Mouse (Mus musculus) intestine, embryonic 16.5 days (tissue): ENCODE measurements around the gene Rdh5. TPM values are rescaled to one million over a fixed set of nuclear protein-coding genes. Genes with fewer than 3 reads are reported as not detected.
A peak's percentile ranks its signal among the peaks of the same experiment; 100 is the strongest.

Source experiments
- ATAC-seq: fragments of 200-750 bp; cut with Nextera tagmentation; 2 replicates; pipeline ENCODE4 v1.8.0; 2017; ENCODE audit warnings: moderate TSS enrichment, moderate library complexity
- H3K27ac ChIP-seq: fragments of 300-500 bp; sonication (generic); 2 replicates; pipeline ENCODE4 v1.5.1; 2014; ENCODE audit warnings: mild to moderate bottlenecking, low read length
- H3K27me3 ChIP-seq: fragments of 300-500 bp; sonication (generic); replicated peaks from 2 replicates; pipeline ENCODE4 v1.6.1; 2014; ENCODE audit warnings: low read length, control low read depth, mixed read lengths; ENCODE audit not compliant: control insufficient read depth, insufficient read depth
- H3K36me3 ChIP-seq: fragments of 300-500 bp; sonication (generic); 2 replicates; pipeline ENCODE4 v1.6.1; 2014; ENCODE audit warnings: low read length, control low read depth; ENCODE audit not compliant: control insufficient read depth, insufficient read depth
- H3K4me1 ChIP-seq: fragments of 300-500 bp; sonication (generic); 2 replicates; pipeline ENCODE4 v1.6.1; 2014; ENCODE audit warnings: low read length, control low read depth, mixed read lengths; ENCODE audit not compliant: control insufficient read depth, insufficient read depth
- H3K4me2 ChIP-seq: fragments of 300-500 bp; sonication (generic); 2 replicates; pipeline ENCODE4 v1.6.1; 2014; ENCODE audit warnings: low read depth, low read length, control low read depth
- H3K4me3 ChIP-seq: fragments of 300-500 bp; sonication (generic); 2 replicates; pipeline ENCODE4 v1.5.1; 2014; ENCODE audit warnings: mild to moderate bottlenecking, low read length
- H3K9ac ChIP-seq: fragments of 300-500 bp; sonication (generic); 2 replicates; pipeline ENCODE4 v1.6.1; 2014; ENCODE audit warnings: low read depth, low read length
- H3K9me3 ChIP-seq: fragments of 300-500 bp; sonication (generic); 2 replicates; pipeline ENCODE4 v1.6.1; 2016; ENCODE audit warnings: low read length, control low read depth; ENCODE audit not compliant: control insufficient read depth
- WGBS: fragments of 180-500 bp; shearing (Covaris S2); extraction: QIAGEN DNeasy Blood & Tissue Kit; methylation state at CpG from one replicate; pipeline ENCODE4 v1.1.7; 2014; 5-methylcytosine and 5-hydroxymethylcytosine counted together
- polyA plus RNA-seq: library from polyadenylated mRNA; unstranded; fragments of >200 nt; fragmentation: Nextera tagmentation; extraction: Ambion mirVana; gene quantifications from 2 replicates; pipeline ENCODE4 v1.2.1, GENCODE M21; 2015

Gene Rdh5
- polyA plus RNA-seq, 1 experiment from 2014 or later, result 18.6 TPM

DNA sequence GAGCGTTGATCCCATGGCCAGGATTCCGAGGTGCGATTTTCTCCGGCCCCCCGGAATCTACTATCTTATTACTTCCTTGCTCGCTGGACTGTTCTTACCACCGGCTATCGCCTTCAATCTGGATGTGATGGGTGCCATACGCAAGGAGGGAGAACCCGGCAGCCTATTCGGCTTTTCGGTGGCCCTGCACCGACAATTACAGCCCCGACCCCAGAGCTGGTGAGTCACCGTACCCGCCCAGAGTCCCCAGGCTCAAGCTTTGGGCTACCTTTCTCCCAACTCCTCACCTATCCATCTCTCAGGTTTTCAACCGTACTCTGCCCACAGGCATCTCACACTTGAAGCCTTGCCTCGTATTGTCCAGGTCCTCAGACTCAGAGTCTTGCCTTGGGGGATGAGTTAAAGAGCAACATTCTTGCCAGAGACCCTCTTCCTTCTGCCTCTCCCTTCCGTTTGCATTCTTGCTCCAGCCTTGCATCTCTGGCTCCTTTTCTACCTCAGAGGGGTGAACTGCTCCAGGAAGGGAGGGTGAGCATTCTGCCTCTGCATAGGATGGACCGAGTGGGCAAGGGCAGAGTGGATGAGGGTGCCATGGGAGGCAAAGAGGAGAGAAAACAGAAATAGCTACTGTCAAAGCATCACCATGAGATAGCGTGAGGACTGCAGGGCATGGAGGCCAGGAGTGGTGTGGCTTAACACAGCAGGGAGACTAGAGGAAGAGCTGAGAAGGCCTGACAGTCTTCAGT, 11.5 kb upstream of the Rdh5 start:
- peak overlapping the region; percentile 56 for H3K4me2 ChIP-seq
- 4% methylated on average over 21 of the region's 21 CpGs for WGBS
- no peak overlapping the region for H3K27ac ChIP-seq
- H3K4me3 ChIP-seq, result peak overlapping the region; percentile 50
- no peaks in the 10 kb centered on the region for H3K36me3 ChIP-seq
- H3K27me3 ChIP-seq, result peaks cover 43% of the 10 kb centered on the region
- 0 out of 2 replicates have a peak, but pooled peaks have one; percentile 8 for ATAC-seq
- no peaks in the 10 kb centered on the region for H3K9me3 ChIP-seq
- H3K9ac ChIP-seq, result peak overlapping the region; percentile 57
- peaks cover 6% of the 10 kb centered on the region for H3K4me1 ChIP-seq

DNA sequence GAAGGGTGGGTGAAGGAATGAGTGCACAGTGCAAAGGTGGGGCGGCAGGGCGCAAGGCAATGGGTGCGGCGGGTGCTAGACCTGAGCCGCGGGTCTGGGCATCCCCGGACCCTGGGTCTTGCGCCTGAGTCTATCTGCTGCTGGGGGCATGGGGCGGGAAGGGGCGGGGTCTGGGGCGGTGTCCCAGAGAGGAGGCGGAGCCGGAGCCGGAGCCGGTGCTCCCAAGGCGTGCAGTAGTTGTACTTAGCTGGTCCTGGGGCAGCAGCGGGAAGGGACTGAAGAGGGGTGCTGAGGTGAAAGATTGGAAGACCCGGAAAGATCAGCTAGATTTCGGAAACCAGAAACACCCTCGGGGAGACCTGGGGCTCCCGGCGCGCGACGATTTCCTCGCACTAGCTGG, 10.9 kb upstream of the Rdh5 start, which contains the start of gene Itga7:
TSS of gene Itga7 (plus strand) at position 245 of the 400 bp plus-strand sequence.
- under 1% methylated on average over 24 of the region's 26 CpGs for WGBS
- Histone ChIP-seq H3K4me1 (peaks cover 6% of the 10 kb centered on the region), H3K27me3 (peaks cover 43% of the 10 kb centered on the region), H3K4me2 (peak within 1 kb of the TSS; percentile 56), H3K9ac (peak within 1 kb of the TSS; percentile 57), H3K27ac (no peak within 1 kb of the TSS), H3K4me3 (peak within 1 kb of the TSS; percentile 50), H3K36me3 (no peaks in the 10 kb centered on the region), H3K9me3 (no peaks in the 10 kb centered on the region)
- peak; percentile 83 for ATAC-seq

DNA sequence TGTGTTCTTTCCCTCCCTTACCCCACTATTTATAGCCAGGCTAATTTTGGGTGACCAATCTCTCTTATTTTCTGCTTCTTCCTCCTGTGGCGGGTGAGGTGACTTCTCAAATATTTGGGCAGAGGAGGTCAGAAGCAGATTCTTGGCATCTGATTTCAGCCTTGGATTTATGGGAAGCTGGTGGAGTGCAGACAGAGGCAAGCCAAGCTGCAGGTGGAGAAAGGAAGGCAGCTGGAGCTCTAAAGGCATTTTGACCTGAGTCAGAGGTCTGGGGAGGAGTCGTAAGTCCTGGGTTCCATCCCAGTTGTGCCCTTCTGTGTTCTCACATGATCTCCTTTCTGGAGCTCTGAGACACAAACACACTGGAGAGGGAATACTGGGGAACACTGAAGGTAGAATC, 8.8 kb upstream of the Rdh5 start:
- no peak overlapping the region for H3K4me2 ChIP-seq
- ATAC-seq, result no peak
- no peaks in the 10 kb centered on the region for H3K36me3 ChIP-seq
- no peak overlapping the region for H3K9ac ChIP-seq
- no peak overlapping the region for H3K27ac ChIP-seq
- 58% methylated on average over 2 of the region's 2 CpGs for WGBS
- H3K27me3 ChIP-seq, result peaks cover 43% of the 10 kb centered on the region
- no peaks in the 10 kb centered on the region for H3K9me3 ChIP-seq
- no peak overlapping the region for H3K4me3 ChIP-seq
- peaks cover 6% of the 10 kb centered on the region for H3K4me1 ChIP-seq

DNA sequence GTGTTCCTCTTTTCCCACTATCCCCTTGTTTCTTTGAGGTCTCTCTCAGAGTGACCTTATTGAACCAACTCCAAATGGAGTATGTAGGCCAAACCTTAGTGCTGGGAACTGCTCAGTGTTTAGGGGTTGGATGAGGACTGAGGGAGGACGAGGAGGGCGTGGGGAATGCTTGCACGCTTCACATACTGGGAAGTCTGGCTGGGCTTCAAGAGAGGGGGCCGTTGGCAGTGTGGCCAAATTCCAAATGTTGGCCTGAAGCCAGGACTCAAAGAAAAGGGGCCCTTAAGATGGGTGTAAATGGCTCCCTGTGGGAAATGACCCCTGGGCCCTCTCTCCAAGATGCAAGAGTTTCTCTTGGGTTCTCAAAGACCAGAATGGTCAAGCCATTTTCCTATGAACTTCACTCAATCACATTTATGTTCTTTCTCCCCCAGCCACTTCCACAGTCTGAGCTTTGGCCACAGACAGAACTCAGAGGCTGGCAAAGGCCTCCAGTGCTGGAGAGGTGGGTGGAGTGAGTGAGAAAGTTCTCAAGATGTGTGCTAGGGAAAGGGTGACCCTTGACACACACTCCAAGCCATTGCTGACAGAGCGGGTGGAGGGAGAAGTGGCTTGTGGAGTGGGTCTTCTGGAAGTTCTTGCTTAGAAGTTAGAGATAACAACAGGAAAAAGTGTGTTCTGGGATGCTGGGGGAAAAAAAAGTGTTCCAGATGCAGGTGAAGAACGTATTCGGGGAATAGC, 7.1 kb upstream of the Rdh5 start:
- no peaks in the 10 kb centered on the region for H3K9me3 ChIP-seq
- peaks cover 29% of the 10 kb centered on the region for H3K27me3 ChIP-seq
- no peak overlapping the region for H3K9ac ChIP-seq
- ATAC-seq, result no peak
- no peak overlapping the region for H3K4me3 ChIP-seq
- 63% methylated on average over 7 of the region's 7 CpGs for WGBS
- no peaks in the 10 kb centered on the region for H3K36me3 ChIP-seq
- H3K4me1 ChIP-seq, result peaks cover 6% of the 10 kb centered on the region
- H3K27ac ChIP-seq, result no peak overlapping the region
- no peak overlapping the region for H3K4me2 ChIP-seq

DNA sequence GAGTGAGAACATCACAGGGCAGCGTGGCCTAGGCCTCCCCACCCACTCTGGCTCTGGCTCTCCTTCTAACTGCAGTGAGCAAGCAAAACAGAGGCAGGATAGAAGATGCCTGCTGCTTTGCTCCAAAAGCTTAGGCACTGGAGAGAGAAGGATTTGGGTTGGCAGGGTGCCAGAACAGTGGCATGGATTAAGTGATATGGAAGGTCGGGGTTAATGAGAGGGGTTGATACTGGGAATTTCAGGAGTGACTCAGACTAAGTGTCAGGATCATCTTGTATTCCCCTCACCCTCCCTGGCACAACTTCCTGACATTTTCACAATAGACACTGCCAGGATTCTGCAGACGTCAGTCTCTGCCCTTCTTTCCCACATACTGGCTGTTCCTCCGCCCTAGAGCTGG, 5.7 kb upstream of the Rdh5 start:
- Histone ChIP-seq H3K4me1 (peaks cover 8% of the 10 kb centered on the region; the same call in 1 of the 2 replicates), H3K27me3 (peaks cover 16% of the 10 kb centered on the region), H3K36me3 (no peaks in the 10 kb centered on the region), H3K4me3 (no peak overlapping the region), H3K27ac (no peak overlapping the region), H3K9ac (no peak overlapping the region), H3K9me3 (no peaks in the 10 kb centered on the region), H3K4me2 (no peak overlapping the region)
- ATAC-seq, result no peak
- WGBS, result 32% methylated on average over 4 of the region's 4 CpGs

DNA sequence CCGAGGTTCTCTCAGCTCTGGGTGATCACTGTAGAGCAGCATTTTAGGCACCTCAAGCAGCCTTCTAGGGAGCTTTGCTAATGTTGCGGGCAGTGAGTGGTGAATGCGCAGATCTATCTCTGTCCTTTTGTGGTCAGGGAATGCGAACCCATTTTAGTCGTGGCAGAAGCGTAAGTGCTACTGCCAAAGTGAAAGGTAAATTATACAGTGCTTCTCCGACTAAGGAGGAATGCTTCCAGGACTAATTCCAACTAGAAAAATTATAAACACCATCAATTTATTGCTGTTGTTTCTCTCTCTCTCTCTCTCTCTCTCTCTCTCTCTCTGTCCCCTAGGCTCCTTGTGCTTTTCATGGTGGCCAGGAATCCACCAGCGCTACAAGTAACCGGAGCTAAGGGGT, 1.2 kb upstream of the Rdh5 start, which contains the start of gene Bloc1s1:
TSS of gene Bloc1s1 (minus strand) at position 101 of the 400 bp plus-strand sequence.
- H3K9me3 ChIP-seq, result no peaks in the 10 kb centered on the region
- WGBS, result 54% methylated on average over 9 of the region's 9 CpGs
- no peaks in the 10 kb centered on the region for H3K36me3 ChIP-seq
- H3K4me3 ChIP-seq, result peak within 1 kb of the TSS; percentile 92
- peaks cover 37% of the 10 kb centered on the region for H3K4me1 ChIP-seq
- H3K27me3 ChIP-seq, result no peaks in the 10 kb centered on the region
- H3K9ac ChIP-seq, result peak within 1 kb of the TSS; percentile 92
- peak within 1 kb of the TSS; percentile 93 for H3K4me2 ChIP-seq
- peak within 1 kb of the TSS; percentile 98 for H3K27ac ChIP-seq
- no peak for ATAC-seq

DNA sequence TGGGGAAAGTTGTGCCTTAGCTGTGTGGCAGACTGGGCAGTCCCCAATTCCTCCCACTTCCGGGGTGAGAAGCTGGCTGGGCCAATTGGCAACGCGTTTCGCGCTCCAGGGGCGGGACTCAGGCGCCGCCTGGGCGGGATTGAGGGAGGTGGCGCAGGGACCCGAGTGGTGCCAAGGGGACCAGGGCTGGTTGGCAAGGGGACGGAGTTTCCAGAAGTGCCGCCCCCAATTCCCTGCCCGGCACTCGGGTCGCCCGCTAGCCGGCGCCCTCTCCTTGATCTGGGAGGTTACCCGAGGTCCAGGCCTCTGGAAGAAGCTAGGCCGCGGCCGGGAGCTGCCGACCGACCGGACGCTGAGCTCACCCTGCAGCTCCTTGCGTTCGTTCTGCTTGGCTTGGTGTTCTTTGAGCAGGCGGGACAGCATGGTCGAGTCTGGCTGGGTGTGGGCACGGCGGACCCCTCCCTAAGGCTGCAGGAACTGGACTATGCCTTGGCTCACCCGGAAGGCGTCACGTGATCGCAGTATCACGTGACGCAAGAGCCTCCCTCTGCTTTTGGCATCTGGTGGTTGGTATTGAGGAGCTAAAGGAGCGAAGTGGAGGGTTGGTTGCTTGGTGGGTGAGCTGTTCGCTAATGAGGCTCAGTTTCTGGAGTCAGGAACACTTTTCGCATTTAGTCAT, 464 bp upstream of the Rdh5 start:
- H3K9ac ChIP-seq, result peak overlapping the region; percentile 92
- H3K27ac ChIP-seq, result peak overlapping the region; percentile 98
- H3K27me3 ChIP-seq, result no peaks in the 10 kb centered on the region
- WGBS, result under 1% methylated on average over 42 of the region's 42 CpGs
- H3K9me3 ChIP-seq, result no peaks in the 10 kb centered on the region
- ATAC-seq, result peak; percentile 95
- H3K4me1 ChIP-seq, result peaks cover 43% of the 10 kb centered on the region
- no peaks in the 10 kb centered on the region for H3K36me3 ChIP-seq
- peak overlapping the region; percentile 93 for H3K4me2 ChIP-seq
- peak overlapping the region; percentile 92 for H3K4me3 ChIP-seq

DNA sequence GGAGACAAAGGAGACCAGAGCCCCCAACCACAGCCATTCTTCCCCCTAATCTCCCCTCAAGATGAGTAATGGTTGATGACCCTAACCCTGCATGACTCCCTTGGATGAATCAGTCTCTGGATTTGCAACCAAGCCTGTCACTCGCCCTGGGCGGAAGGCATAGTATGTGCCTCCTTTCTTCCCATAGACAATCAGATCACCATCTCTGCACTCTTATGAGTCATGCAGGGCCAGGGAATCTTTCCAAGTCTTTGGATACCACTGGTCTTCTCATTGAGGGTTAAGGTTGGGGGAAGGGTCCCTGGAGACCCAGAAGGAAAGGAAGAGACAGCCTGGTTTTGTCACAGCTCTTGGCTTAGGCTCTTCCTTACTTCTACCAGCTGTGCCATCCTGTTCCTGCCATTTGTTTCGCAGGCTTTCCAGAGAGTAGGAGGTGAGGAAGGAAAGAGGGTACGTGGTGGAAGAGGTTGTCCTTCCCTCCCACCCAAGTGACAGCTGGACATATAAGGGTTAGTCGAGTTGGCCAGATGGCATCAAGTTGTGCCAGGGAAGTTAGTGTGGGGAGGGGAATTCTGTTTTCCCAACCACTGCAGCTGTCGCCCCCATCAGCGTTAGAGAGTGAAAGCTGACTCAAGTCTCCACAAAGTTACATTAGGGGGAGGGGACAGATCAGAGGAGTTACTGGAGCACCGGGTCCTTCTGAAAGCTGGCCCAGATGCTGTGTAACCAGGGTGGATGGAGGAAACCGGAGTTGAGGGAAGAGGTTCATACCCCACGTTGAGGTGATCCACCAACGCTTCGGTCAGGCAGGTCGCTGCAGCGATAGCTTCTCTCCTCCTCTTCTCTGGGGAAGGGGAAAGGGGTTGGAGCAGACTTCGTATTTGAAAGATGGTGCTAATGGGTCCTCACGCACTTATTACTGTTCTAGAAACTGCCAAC, 536 bp downstream of the Rdh5 start:
- Histone ChIP-seq H3K4me1 (peaks cover 43% of the 10 kb centered on the region), H3K27ac (peak overlapping the region; percentile 1; the same call in 1 of the 2 replicates)

More for the DNA sequence above, 536 bp downstream of the Rdh5 start:
- Histone ChIP-seq H3K9ac (peak overlapping the region; percentile 92), H3K36me3 (0 out of 2 replicates have a peak, but pooled peaks cover 8% of the 10 kb centered on the region), H3K4me2 (peak overlapping the region; percentile 93), H3K4me3 (peak overlapping the region; percentile 92), H3K27me3 (no peaks in the 10 kb centered on the region), H3K9me3 (no peaks in the 10 kb centered on the region)
- ATAC-seq, result no peak
- 67% methylated on average over 16 of the region's 16 CpGs for WGBS
